Mouse (Mus musculus): ENCODE data around the gene Cacybp. TPM values are rescaled to one million over a fixed set of nuclear protein-coding genes. Genes with fewer than 3 reads are reported as not detected.

The Cacybp gene
- polyA plus RNA-seq, 1 experiment from 2014 or later, result 223 TPM

DNA sequence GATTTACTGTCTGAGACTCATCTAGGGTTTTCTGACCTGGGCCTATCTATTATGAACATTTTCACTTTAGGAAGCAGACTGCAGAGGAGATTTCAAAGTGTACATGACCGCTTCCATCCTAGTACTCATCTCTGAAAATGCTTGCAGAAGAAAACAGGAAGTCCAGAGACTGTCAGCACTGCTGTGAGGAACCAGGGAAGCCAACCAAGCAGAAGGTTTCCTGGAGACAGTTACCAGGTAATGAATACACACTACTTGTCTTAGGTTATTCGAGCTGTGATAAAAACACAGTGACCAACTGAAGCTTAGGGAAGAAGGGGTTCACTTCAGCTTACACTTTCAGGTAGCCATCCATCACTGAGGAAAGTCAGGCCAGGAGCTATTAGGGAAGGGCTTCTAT is 33.3 kb upstream of the Cacybp start:
- ATAC-seq (ENCODE audit: insufficient number of reproducible peaks, insufficient read depth, low FRiP score, low TSS enrichment, low read depth), result no peak
- no peaks in the 10 kb centered on the region for H3K36me3 ChIP-seq

GRCm38 (mm10) chr1:160244689-160245088 is 32.0 kb upstream of the Cacybp start:
- H3K4me1 ChIP-seq, result 0 out of 2 replicates have a peak, but pooled peaks cover 4% of the 10 kb centered on the region
- H3K4me3 ChIP-seq, result no peak overlapping the region
- H3K9ac ChIP-seq, result no peak overlapping the region
- ATAC-seq (ENCODE audit: insufficient number of reproducible peaks, insufficient read depth, low FRiP score, low TSS enrichment, low read depth), result no peak
- no peaks in the 10 kb centered on the region for H3K9me3 ChIP-seq
- 89% methylated on average over 5 of the region's 5 CpGs for WGBS
- H3K36me3 ChIP-seq, result no peaks in the 10 kb centered on the region
- H3K4me2 ChIP-seq, result no peak overlapping the region
- H3K27me3 ChIP-seq, result no peaks in the 10 kb centered on the region
- H3K27ac ChIP-seq, result no peak overlapping the region

More for the DNA sequence above, 33.3 kb upstream of the Cacybp start:
- Histone ChIP-seq H3K27ac (no peak overlapping the region), H3K4me2 (no peak overlapping the region), H3K9ac (no peak overlapping the region), H3K9me3 (no peaks in the 10 kb centered on the region), H3K4me3 (no peak overlapping the region), H3K27me3 (no peaks in the 10 kb centered on the region), H3K4me1 (peaks cover 12% of the 10 kb centered on the region; the same call in 1 of the 2 replicates)
- 82% methylated on average over 2 of the region's 2 CpGs for WGBS

DNA sequence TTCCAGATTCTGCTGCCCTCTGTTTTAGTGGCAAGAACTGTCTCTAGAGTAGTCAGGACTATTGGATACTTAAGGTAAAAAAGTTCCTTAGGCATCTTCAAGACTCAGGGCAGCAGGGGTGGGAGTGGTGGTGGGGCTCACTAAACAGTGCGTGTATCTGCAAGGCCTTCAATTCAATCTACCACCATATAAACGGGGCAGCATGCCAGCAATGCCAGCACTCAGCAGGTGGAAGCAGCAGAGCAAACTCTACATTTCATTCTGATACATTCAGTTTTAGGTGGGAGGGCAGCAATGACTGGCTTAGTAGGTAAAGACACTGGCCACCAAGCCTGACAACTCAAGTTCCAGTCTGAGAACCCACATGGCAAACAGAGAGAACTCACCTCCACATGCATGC is 27.4 kb upstream of the Cacybp start:
- Histone ChIP-seq H3K27me3 (no peaks in the 10 kb centered on the region), H3K4me2 (no peak overlapping the region), H3K9me3 (no peaks in the 10 kb centered on the region), H3K4me1 (no peaks in the 10 kb centered on the region), H3K27ac (no peak overlapping the region), H3K4me3 (no peak overlapping the region), H3K9ac (no peak overlapping the region), H3K36me3 (no peaks in the 10 kb centered on the region)
- ATAC-seq (ENCODE audit: insufficient number of reproducible peaks, insufficient read depth, low FRiP score, low TSS enrichment, low read depth), result no peak
- WGBS, result 96% methylated on average over 2 of the region's 2 CpGs

DNA sequence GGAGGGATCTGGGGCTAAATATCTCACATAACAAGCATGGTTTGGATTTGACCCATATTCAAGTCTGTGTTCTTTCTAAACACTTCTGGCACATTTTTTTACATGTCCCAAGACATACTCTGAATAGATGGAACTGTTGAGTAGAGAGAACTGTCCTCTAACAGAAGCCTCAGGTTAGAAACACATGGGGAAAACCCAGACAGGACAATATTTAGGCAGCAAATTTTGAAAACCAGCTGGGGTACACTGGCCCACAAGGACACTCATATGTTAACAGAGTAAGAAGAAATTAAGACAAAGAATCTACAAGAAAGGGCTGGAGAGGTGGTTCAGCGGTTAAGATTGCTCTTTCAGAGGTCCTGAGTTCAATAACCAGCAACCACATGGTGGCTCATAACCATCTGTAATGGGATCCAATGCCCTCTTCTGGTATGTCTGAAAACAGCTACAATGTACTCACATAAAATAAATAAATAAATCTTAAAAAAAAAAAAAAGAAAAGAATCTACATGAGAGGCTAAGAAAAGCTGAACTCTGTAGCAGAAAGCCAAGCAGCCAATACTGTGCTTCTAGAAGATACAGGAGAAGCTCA is 26.3 kb upstream of the Cacybp start:
- H3K9ac ChIP-seq, result no peak overlapping the region
- H3K9me3 ChIP-seq, result no peaks in the 10 kb centered on the region
- no peaks in the 10 kb centered on the region for H3K27me3 ChIP-seq
- H3K27ac ChIP-seq, result no peak overlapping the region
- H3K4me3 ChIP-seq, result no peak overlapping the region
- ATAC-seq (ENCODE audit: insufficient number of reproducible peaks, insufficient read depth, low FRiP score, low TSS enrichment, low read depth), result no peak
- 0 out of 2 replicates have a peak, but pooled peaks cover 4% of the 10 kb centered on the region for H3K4me1 ChIP-seq
- no peaks in the 10 kb centered on the region for H3K36me3 ChIP-seq
- no peak overlapping the region for H3K4me2 ChIP-seq
- WGBS, result 83% methylated on average over 1 of the region's 1 CpGs

DNA sequence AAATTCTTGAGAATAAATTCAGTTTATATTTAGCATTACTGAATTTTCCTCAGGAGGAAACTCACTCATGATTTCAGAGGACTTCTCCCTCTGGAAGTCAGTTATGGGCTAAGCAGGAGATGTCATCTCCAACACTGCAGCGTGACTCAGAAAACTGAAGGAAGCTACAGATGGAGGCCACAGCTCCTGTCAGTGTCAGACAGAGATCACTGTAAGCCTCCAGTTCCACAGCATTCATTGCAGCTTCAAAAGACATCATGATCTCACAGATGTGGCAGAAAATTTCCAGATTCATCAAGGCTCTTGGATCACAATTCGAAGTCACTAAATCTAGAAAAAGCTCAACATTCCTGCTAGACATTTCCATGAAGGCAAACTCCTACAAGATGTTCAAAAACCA is 25.3 kb upstream of the Cacybp start:
- Histone ChIP-seq H3K36me3 (no peaks in the 10 kb centered on the region), H3K9ac (no peak overlapping the region), H3K4me2 (no peak overlapping the region), H3K27me3 (no peaks in the 10 kb centered on the region), H3K27ac (no peak overlapping the region), H3K4me1 (0 out of 2 replicates have a peak, but pooled peaks cover 7% of the 10 kb centered on the region), H3K4me3 (no peak overlapping the region), H3K9me3 (no peaks in the 10 kb centered on the region)
- WGBS, result 88% methylated on average over 2 of the region's 2 CpGs
- ATAC-seq (ENCODE audit: insufficient number of reproducible peaks, insufficient read depth, low FRiP score, low TSS enrichment, low read depth), result no peak

GRCm38 (mm10) chr1:160233921-160234320 is 21.2 kb upstream of the Cacybp start:
- H3K4me3 ChIP-seq, result no peak overlapping the region
- no peaks in the 10 kb centered on the region for H3K9me3 ChIP-seq
- no peaks in the 10 kb centered on the region for H3K36me3 ChIP-seq
- H3K27me3 ChIP-seq, result no peaks in the 10 kb centered on the region
- peaks cover 12% of the 10 kb centered on the region; the same call in 1 of the 2 replicates for H3K4me1 ChIP-seq
- no peak overlapping the region for H3K27ac ChIP-seq
- ATAC-seq (ENCODE audit: insufficient number of reproducible peaks, insufficient read depth, low FRiP score, low TSS enrichment, low read depth), result no peak
- H3K9ac ChIP-seq, result no peak overlapping the region
- H3K4me2 ChIP-seq, result no peak overlapping the region

GRCm38 (mm10) chr1:160232113-160232512 is 19.4 kb upstream of the Cacybp start:
- H3K9me3 ChIP-seq, result no peaks in the 10 kb centered on the region
- no peak for ATAC-seq (ENCODE audit: insufficient number of reproducible peaks, insufficient read depth, low FRiP score, low TSS enrichment, low read depth)
- no peaks in the 10 kb centered on the region for H3K36me3 ChIP-seq
- no peak overlapping the region for H3K4me2 ChIP-seq
- no peak overlapping the region for H3K4me3 ChIP-seq
- no peaks in the 10 kb centered on the region for H3K27me3 ChIP-seq
- H3K9ac ChIP-seq, result no peak overlapping the region
- no peak overlapping the region for H3K27ac ChIP-seq
- 88% methylated on average over 3 of the region's 3 CpGs for WGBS
- peaks cover 12% of the 10 kb centered on the region; the same call in 1 of the 2 replicates for H3K4me1 ChIP-seq

- WGBS, result 39% methylated on average over 4 of the region's 4 CpGs
- no peak overlapping the region for H3K4me2 ChIP-seq
- H3K27ac ChIP-seq, result no peak overlapping the region
- no peak overlapping the region for H3K9ac ChIP-seq
- H3K4me3 ChIP-seq, result no peak overlapping the region
- no peaks in the 10 kb centered on the region for H3K9me3 ChIP-seq
- H3K27me3 ChIP-seq, result no peaks in the 10 kb centered on the region
- no peak for ATAC-seq (ENCODE audit: insufficient number of reproducible peaks, insufficient read depth, low FRiP score, low TSS enrichment, low read depth)
- H3K4me1 ChIP-seq, result peaks cover 12% of the 10 kb centered on the region; the same call in 1 of the 2 replicates
- H3K36me3 ChIP-seq, result no peaks in the 10 kb centered on the region
Observed at GRCm38 (mm10) chr1:160231013-160231412, 18.3 kb upstream of the Cacybp start.

DNA sequence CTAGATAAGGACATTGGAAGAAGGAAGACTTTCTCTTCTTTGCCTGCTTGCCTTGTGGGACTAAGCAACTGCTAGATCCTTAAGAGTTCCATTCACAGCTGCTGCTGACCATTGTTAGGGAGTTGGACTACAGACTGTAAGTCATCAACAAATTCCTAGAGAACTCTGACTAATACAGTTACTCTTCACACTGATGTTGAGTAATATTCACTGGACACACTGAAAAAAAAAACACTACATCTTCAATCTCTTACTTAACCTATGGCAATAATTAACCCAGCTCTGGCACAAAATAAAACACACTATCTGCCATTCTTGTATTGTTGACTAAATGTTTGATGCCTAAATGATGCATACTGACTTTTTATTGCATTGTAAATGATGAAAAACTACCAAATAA is 15.2 kb upstream of the Cacybp start:
- ATAC-seq (ENCODE audit: insufficient number of reproducible peaks, insufficient read depth, low FRiP score, low TSS enrichment, low read depth), result no peak
- no peaks in the 10 kb centered on the region for H3K36me3 ChIP-seq
- no peak overlapping the region for H3K9ac ChIP-seq
- H3K9me3 ChIP-seq, result no peaks in the 10 kb centered on the region
- no peak overlapping the region for H3K4me2 ChIP-seq
- no peak overlapping the region for H3K4me3 ChIP-seq
- H3K27me3 ChIP-seq, result no peaks in the 10 kb centered on the region
- no peak overlapping the region for H3K27ac ChIP-seq
- peaks cover 6% of the 10 kb centered on the region; the same call in 1 of the 2 replicates for H3K4me1 ChIP-seq

DNA sequence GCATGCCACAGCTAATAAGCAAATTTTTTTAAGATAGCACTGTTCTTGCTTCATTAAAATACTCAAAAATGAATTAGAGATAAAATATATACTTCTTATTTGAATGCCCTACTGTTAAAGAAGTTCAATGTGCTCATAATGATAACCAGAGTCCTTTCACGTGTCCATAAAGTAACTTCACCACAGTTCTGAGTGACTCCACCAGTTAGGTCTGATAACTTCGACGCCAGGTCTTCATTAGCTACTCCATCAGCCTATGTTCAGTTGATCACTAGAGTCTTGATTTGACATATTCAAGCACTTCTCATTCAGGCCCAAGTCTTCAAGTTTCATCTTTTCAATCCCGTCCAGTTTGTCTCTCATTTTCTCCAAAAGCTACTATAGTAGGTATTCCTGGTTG is 14.5 kb upstream of the Cacybp start:
- Histone ChIP-seq H3K27ac (no peak overlapping the region), H3K4me2 (no peak overlapping the region), H3K36me3 (no peaks in the 10 kb centered on the region), H3K4me1 (peaks cover 6% of the 10 kb centered on the region; the same call in 1 of the 2 replicates), H3K9ac (no peak overlapping the region), H3K4me3 (no peak overlapping the region), H3K27me3 (no peaks in the 10 kb centered on the region), H3K9me3 (no peaks in the 10 kb centered on the region)
- 88% methylated on average over 4 of the region's 4 CpGs for WGBS
- ATAC-seq (ENCODE audit: insufficient number of reproducible peaks, insufficient read depth, low FRiP score, low TSS enrichment, low read depth), result no peak

GRCm38 (mm10) chr1:160224093-160224492 is 11.4 kb upstream of the Cacybp start:
- no peaks in the 10 kb centered on the region for H3K36me3 ChIP-seq
- H3K27ac ChIP-seq, result no peak overlapping the region
- H3K9me3 ChIP-seq, result no peaks in the 10 kb centered on the region
- no peaks in the 10 kb centered on the region for H3K4me1 ChIP-seq
- H3K9ac ChIP-seq, result no peak overlapping the region
- H3K4me2 ChIP-seq, result no peak overlapping the region
- no peak for ATAC-seq (ENCODE audit: insufficient number of reproducible peaks, insufficient read depth, low FRiP score, low TSS enrichment, low read depth)
- H3K27me3 ChIP-seq, result no peaks in the 10 kb centered on the region
- H3K4me3 ChIP-seq, result no peak overlapping the region
- 43% methylated on average over 2 of the region's 2 CpGs for WGBS

- Histone ChIP-seq H3K4me3 (no peak overlapping the region), H3K27me3 (no peaks in the 10 kb centered on the region), H3K9me3 (no peaks in the 10 kb centered on the region), H3K9ac (no peak overlapping the region), H3K36me3 (no peaks in the 10 kb centered on the region), H3K4me1 (0 out of 2 replicates have a peak, but pooled peaks cover 2% of the 10 kb centered on the region), H3K27ac (no peak overlapping the region), H3K4me2 (no peak overlapping the region)
- ATAC-seq (ENCODE audit: insufficient number of reproducible peaks, insufficient read depth, low FRiP score, low TSS enrichment, low read depth), result no peak
- 83% methylated on average over 3 of the region's 3 CpGs for WGBS
Observed at GRCm38 (mm10) chr1:160217898-160218297, 5.2 kb upstream of the Cacybp start.
